Mouse (Mus musculus): ENCODE measurements around the gene Tmem198. TPM values are rescaled to one million over a fixed set of nuclear protein-coding genes. Genes with fewer than 3 reads are reported as not detected.

Gene Tmem198
- total and polyA plus RNA-seq, 2 experiments from 2014 or later = 49.4 to 52.4 TPM

DNA sequence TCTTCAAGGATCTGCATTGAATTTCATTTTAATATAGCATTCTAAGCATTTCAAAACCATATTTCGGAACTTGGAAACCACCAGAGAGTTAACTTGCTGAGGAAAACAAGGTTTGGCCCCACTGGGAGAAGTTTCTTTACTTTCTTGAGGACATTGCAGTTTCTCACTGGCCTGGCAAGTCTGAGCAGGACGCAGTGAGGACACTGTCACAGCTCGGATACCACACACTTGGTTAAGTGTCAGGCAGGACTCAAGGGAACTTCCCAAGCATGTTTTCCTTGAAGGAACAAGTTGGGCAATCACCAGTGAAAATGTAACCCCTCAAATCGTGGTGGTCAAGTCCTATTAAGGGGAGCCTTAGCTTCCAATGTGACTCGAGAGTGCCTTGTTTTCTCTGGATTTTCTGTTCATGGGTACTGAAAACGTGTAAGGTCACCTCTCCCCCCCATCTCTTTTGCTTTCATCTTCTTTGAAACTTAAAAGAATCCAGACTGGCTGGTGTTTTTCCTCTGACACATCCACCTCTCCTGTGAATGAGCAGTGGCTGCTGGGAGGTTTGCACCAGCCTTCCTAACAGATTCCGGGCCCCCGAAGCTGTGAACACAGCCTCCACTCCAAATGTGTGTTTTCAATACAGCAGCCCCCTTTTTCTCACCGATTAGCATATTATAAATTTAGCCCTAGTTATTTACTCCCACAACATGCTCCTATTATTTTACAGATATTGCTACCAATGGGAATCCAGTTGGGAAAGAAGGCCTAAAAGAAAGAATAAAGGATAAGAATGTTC is 25.1 kb downstream of the Tmem198 start:
- H3K9me3 ChIP-seq (ENCODE audit: low read length) = no peaks in the 10 kb centered on the region
- H3K4me2 ChIP-seq (ENCODE audit: low read depth, low read length, poor library complexity, severe bottlenecking) = peak overlapping the region; percentile 88
- TF ChIP-seq CTCF (IDR thresholded peaks at IDR 0.05) = no peak
- peaks cover 4% of the 10 kb centered on the region; the same call in 1 of the 2 replicates for H3K4me1 ChIP-seq (ENCODE audit: insufficient read depth, low read length)
- peak overlapping the region; percentile 81 for H3K4me3 ChIP-seq (ENCODE audit: low read depth, low read length)
- H3K27me3 ChIP-seq (ENCODE audit: insufficient read depth, low read length) = no peaks in the 10 kb centered on the region
- peaks cover 16% of the 10 kb centered on the region for H3K36me3 ChIP-seq (ENCODE audit: insufficient read depth, low read length)
- WGBS = 64% methylated on average over 9 of the region's 9 CpGs
- peak overlapping the region; percentile 93 for H3K9ac ChIP-seq (replicated peaks; ENCODE audit: low read length, poor library complexity, severe bottlenecking)
- no peak for ATAC-seq (ENCODE audit: low FRiP score)
- no peak for DNase-seq (ENCODE audit: low spot score)
- H3K27ac ChIP-seq (ENCODE audit: low read depth, low read length) = peak overlapping the region; percentile 92

DNA sequence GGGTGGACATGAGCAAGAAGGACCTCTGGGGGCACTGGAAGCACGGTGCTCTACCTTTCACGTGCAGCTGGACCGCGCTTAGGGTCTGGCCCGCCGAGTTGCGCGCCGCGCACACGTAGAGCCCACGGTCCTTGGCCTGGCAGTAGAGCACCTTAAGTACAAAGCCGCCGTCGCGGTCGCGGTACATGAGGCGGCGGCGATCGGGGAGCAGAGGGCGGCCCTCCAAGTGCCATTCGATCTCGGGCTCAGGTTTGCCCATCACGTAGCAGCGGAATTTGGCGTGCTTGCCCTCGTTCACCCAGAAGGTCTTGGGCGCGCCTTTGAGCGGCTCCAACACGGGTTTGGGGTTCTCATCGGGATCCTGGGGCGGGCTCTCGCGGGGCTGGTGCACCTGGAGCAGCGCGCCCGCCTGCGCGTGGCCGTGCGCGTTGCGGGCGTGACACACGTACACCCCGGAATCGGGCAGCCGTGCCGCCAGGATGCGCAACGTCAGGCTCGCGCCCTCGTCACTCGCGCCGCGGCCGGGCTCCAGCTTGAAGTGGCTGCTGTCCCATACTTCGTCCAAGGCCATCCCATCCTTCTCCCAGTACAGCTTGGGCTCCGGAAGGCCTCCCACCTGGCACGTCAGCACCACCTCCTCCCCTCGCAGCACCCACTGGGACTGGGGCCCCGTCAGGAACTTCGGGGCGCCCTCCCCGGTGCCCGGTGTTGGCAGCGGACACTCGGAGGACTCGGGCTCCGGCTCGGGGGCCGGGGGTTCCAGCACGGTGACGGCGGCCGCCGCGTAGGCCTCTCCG is 26.0 kb downstream of the Tmem198 start:
- peak overlapping the region; percentile 92 for H3K27ac ChIP-seq (ENCODE audit: low read depth, low read length)
- under 1% methylated on average over 81 of the region's 84 CpGs for WGBS
- peak overlapping the region; percentile 88 for H3K4me2 ChIP-seq (ENCODE audit: low read depth, low read length, poor library complexity, severe bottlenecking)
- peak; percentile 85 for DNase-seq (ENCODE audit: low spot score)
- H3K27me3 ChIP-seq (ENCODE audit: insufficient read depth, low read length) = no peaks in the 10 kb centered on the region
- H3K9ac ChIP-seq (replicated peaks; ENCODE audit: low read length, poor library complexity, severe bottlenecking) = peak overlapping the region; percentile 93
- ATAC-seq (ENCODE audit: low FRiP score) = peak; percentile 85
- H3K36me3 ChIP-seq (ENCODE audit: insufficient read depth, low read length) = peaks cover 9% of the 10 kb centered on the region; the same call in 1 of the 2 replicates
- H3K4me3 ChIP-seq (ENCODE audit: low read depth, low read length) = peak overlapping the region; percentile 81
- no peaks in the 10 kb centered on the region for H3K9me3 ChIP-seq (ENCODE audit: low read length)
- peaks cover 4% of the 10 kb centered on the region; the same call in 1 of the 2 replicates for H3K4me1 ChIP-seq (ENCODE audit: insufficient read depth, low read length)
- TF ChIP-seq CTCF (IDR thresholded peaks at IDR 0.05) = 0 out of 2 replicates have a peak, but pooled peaks have one; percentile 9

DNA sequence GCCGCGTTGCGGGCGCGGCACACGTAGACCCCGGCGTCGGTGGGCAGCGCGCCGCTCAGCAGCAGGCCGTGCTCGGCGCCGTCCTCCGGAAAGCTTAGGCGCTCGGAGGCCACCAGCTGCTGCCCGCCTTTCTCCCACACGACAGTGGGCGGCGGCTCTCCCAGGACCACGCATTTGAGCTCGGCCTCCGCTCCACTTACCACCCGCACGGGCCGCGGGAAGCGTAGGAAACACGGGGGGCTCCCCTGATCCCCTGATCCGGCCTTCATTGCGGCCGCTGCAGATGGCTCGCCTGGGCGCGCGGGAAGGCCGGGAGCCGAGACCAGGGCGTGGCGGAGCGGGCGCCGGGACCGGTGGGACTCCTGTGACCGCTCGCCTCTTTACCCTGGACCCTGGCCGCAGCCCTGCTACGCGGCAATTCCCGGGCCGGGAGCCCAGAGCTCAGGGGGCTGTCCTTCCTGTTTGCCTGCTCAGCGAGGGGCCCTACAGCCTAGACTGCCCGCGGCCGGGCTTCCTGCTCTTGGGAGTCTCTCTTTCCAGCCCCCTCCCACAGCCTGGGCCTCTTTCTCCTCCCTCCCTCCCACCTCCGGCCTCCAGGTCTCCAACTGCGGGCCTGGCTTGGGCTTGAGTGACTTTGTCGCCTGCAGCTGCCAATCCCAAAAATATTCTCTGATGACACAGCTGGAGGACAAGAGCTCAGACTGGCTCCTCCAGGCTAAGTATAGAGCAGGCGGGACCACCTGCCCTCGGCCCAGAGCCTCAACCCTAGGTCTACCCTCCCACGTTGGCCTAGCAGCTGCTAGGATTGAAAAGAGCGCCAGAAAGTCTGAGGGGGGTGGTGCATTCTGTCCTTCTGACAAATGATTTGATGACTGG is 26.9 kb downstream of the Tmem198 start, which contains the start of gene Obsl1:
Gene Obsl1, minus strand, starts transcription at position 497 of the 876 bp plus-strand sequence.
- H3K9me3 ChIP-seq (ENCODE audit: low read length) = no peaks in the 10 kb centered on the region
- ATAC-seq (ENCODE audit: low FRiP score) (peak; percentile 56), DNase-seq (ENCODE audit: low spot score) (peak; percentile 75)
- peaks cover 7% of the 10 kb centered on the region; the same call in 1 of the 2 replicates for H3K36me3 ChIP-seq (ENCODE audit: insufficient read depth, low read length)
- peak within 1 kb of the TSS; percentile 81 for H3K4me3 ChIP-seq (ENCODE audit: low read depth, low read length)
- peak within 1 kb of the TSS; percentile 88 for H3K4me2 ChIP-seq (ENCODE audit: low read depth, low read length, poor library complexity, severe bottlenecking)
- TF ChIP-seq CTCF (IDR thresholded peaks at IDR 0.05) = no peak
- H3K27ac ChIP-seq (ENCODE audit: low read depth, low read length) = peak within 1 kb of the TSS; percentile 92
- WGBS = under 1% methylated on average over 62 of the region's 65 CpGs
- peaks cover 4% of the 10 kb centered on the region; the same call in 1 of the 2 replicates for H3K4me1 ChIP-seq (ENCODE audit: insufficient read depth, low read length)
- H3K27me3 ChIP-seq (ENCODE audit: insufficient read depth, low read length) = no peaks in the 10 kb centered on the region
- peak within 1 kb of the TSS; percentile 93 for H3K9ac ChIP-seq (replicated peaks; ENCODE audit: low read length, poor library complexity, severe bottlenecking)

DNA sequence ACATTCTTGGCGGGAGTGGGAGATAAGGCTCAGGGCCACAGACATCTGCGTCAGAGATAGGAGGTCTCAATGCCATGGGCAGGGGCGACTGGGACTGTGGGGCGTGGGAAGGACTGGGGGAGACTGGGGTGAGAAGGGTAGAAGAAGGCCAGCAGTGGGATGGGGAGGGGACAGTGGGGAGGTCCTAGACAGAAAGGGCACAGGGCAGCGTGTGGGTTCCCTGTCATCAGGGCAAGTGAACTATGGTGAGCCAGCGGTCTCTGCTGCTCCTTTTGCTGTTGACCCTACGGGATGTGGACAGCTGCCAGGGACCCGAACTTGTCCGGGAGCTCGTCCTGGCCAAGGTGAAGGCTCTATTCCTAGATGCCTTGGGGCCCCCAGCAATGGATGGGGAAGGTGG is 27.7 kb downstream of the Tmem198 start, which contains the start of gene Inha:
Gene Inha, plus strand, starts transcription at position 72 of the 400 bp plus-strand sequence.
- Histone ChIP-seq H3K9ac (replicated peaks; ENCODE audit: low read length, poor library complexity, severe bottlenecking) (peak within 1 kb of the TSS; percentile 93), H3K27ac (ENCODE audit: low read depth, low read length) (peak within 1 kb of the TSS; percentile 92), H3K4me2 (ENCODE audit: low read depth, low read length, poor library complexity, severe bottlenecking) (peak within 1 kb of the TSS; percentile 88), H3K4me3 (ENCODE audit: low read depth, low read length) (peak within 1 kb of the TSS; percentile 81), H3K9me3 (ENCODE audit: low read length) (no peaks in the 10 kb centered on the region), H3K4me1 (ENCODE audit: insufficient read depth, low read length) (peaks cover 4% of the 10 kb centered on the region; the same call in 1 of the 2 replicates), H3K27me3 (ENCODE audit: insufficient read depth, low read length) (no peaks in the 10 kb centered on the region), H3K36me3 (ENCODE audit: insufficient read depth, low read length) (no peaks in the 10 kb centered on the region)
- DNase-seq (ENCODE audit: low spot score) = no peak
- no peak for TF ChIP-seq CTCF (IDR thresholded peaks at IDR 0.05)
- no peak for ATAC-seq (ENCODE audit: low FRiP score)
- 72% methylated on average over 10 of the region's 10 CpGs for whole genome bisulfite sequencing

DNA sequence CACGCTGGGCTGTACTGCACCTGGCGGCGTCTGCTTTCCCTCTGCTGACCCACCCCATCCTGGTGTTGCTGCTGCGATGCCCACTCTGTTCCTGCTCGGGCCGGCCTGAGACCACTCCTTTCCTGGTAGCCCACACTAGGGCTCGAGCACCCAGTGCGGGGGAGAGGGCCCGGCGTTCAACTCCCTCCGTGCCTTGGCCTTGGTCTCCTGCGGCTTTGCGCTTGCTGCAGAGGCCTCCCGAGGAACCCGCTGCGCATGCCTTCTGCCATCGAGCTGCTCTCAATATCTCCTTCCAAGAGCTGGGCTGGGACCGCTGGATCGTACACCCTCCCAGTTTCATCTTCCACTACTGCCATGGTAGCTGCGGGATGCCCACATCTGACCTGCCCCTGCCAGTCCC is 30.3 kb downstream of the Tmem198 start:
- no peak for TF ChIP-seq CTCF (IDR thresholded peaks at IDR 0.05)
- WGBS = 53% methylated on average over 19 of the region's 20 CpGs
- DNase-seq (ENCODE audit: low spot score) = no peak
- no peak overlapping the region for H3K4me3 ChIP-seq (ENCODE audit: low read depth, low read length)
- H3K9me3 ChIP-seq (ENCODE audit: low read length) = no peaks in the 10 kb centered on the region
- H3K36me3 ChIP-seq (ENCODE audit: insufficient read depth, low read length) = no peaks in the 10 kb centered on the region
- H3K4me1 ChIP-seq (ENCODE audit: insufficient read depth, low read length) = peaks cover 4% of the 10 kb centered on the region; the same call in 1 of the 2 replicates
- H3K27me3 ChIP-seq (ENCODE audit: insufficient read depth, low read length) = no peaks in the 10 kb centered on the region
- H3K9ac ChIP-seq (replicated peaks; ENCODE audit: low read length, poor library complexity, severe bottlenecking) = no peak overlapping the region
- no peak overlapping the region for H3K27ac ChIP-seq (ENCODE audit: low read depth, low read length)
- H3K4me2 ChIP-seq (ENCODE audit: low read depth, low read length, poor library complexity, severe bottlenecking) = no peak overlapping the region
- no peak for ATAC-seq (ENCODE audit: low FRiP score)
